Mouse (Mus musculus) neutrophil, adult 59 days (primary cell): ENCODE data around the gene 2310057M21Rik. TPM values are rescaled to one million over a fixed set of nuclear protein-coding genes. Genes with fewer than 3 reads are reported as not detected.

Source experiments
- total RNA-seq, 2 experiments: library from RNA; stranded (reverse); gene quantifications; 1 replicate in 1 of 2; 2 replicates in 1 of 2; pipeline ENCODE4 v1.2.4; 2023

Gene 2310057M21Rik
- 1 to 10 TPM; 3.8 to 9.9 TPM for total RNA-seq

DNA sequence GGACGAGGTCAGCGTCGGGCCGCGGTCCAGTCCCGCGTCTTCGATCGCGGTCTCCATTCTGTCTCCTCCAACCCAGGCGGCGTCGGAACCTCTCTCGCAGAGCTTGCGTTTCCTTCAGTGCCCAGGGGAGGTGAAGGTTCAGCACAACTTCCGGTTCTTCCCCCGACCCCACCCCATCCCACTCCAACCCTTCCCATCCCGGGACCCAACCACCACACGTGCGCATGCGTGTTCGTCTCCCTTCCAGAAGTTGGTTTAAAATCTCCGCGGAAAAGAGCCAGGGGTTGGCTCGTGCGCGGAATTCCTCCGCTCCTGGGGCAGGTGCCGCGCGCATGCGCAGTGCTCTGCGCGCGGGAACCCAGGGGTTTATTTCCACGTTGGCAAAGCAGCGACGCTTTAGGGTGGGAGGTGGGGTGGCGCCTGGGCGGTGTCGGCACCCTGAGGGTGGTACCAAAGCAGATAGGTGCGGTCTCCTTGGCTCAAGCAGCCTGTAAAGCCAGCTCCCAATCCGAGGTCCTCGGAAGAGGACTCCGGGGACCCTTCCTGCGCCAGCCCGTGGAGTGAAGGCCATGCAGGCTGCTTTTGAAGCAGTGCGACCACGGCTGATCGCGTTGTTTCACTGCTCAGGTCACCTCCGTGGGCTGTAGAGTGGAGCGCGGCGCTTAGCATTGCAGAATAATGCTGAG lies at the start of gene 2310057M21Rik:
Gene 2310057M21Rik, minus strand, starts transcription at position 145 of the 686 bp plus-strand sequence.

DNA sequence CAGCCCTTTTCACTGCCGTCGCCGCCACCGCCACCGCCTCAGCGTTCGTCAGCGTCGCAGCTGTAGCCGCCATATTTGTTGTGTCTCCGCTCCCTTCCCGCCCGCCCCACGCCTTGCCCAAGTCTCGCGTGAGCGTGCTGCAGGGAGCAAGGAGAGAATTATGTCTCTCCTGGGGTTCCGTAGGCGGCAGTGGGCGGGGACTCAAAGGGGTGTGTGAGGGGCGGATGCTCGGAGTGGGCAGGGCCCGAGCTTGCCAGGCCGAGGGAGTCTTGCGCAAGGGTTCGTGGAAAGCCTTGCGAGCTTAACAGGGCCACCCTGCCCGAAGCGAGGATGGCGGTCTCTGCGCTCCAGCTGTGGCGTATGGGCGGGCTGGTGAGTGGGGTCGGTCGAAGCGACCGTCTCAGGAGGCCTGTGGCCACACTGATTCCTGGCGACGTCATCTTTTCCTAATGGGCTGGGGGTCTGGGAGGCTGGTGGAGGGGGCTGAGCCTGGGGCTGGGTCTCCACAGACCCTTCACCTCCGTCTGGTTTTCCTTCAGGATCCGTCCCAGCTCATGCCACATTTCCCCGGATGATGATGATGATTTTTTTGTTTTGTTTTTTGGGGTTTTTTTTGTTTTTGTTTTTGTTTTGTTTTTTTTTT lies 48.0 kb upstream of the 2310057M21Rik start, which contains the start of the genes Ikzf5 and Acadsb:
Gene Ikzf5, minus strand, starts transcription at position 106 of the 643 bp plus-strand sequence.
Gene Acadsb, plus strand, starts transcription at position 186 of the 643 bp plus-strand sequence.

DNA sequence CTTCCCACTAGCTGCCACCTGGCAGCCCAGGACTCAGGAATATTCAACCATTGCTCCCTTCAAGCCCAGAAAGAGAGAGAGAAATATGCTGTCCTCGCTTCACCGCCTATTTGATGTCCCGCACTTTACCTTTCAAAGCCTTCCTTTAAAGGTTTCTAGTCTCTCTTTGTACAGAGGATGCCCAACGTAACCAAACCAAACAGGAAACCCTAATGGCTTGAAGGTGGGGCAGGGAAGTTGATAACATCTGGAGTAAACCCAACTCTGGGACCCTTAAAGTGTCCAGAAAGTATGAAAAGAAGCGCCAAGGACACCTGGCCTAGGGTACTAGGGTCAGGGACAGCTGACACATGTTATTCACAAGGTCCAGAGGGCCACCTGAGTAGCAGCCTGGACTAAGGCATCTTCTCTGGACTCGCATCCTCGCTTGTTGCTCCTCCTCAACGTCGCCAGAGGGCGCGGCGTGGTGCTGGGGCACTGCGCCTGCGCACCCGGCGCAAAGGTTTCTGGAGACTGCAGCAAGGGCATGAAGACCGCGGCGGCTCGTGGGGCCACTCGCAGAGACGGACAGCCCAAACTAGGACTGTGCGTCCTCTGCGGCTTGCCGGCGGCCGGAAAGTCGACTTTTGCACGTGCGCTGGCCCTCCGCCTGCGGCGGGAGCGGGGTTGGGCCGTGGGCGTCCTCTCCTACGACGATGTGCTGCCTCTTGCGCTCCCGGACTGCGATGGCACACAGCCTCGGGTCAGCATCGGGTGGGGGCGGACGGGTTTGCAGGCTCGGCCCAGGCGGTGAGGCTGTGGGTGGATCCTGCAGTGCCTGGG lies 8.3 kb upstream of the 2310057M21Rik start, which contains the start of gene Pstk:
Gene Pstk, plus strand, starts transcription at position 494 of the 822 bp plus-strand sequence.

DNA sequence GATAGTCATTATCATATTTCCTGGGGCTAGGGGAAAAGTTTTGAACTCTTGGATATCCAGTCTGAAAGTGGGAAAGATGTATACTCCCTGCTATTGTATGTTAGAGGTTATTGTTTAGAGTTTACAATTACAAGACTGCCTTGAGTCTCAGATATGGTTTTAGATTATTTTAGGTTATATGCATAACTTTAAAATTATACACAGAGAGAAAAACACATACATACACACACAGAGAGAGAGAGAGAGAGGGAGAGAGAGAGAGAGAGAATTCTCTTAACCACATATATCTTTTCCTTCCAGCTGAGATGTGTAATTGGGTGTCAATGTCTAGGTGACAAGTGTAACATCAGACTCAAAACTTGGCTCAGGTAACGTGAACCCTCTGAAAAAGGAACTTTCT lies 29.0 kb downstream of the 2310057M21Rik start, which contains the start of gene Fam24a:
Gene Fam24a, plus strand, starts transcription at position 301 of the 400 bp plus-strand sequence.

DNA sequence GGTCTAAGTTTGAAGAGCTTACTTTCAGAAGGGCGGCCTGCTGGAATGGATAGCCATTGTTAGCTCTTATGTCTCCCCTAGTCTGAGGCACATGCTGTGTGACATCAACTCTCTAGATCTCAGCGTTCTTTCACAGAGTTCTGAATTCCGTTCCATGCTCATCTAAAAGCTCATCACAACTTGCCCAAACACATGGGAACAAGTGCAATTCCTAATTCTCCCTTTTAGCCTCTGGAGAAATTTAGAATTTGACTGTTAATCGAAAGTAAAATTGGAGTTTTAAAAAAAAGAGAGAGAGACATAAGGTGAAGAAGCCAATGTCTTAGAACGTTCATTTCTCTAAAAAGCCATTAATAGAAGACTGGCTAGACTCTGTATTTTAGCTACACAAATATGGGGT lies 33.1 kb downstream of the 2310057M21Rik start, which contains the start of gene Fam24b:
Gene Fam24b, minus strand, starts transcription at position 101 of the 400 bp plus-strand sequence.

DNA sequence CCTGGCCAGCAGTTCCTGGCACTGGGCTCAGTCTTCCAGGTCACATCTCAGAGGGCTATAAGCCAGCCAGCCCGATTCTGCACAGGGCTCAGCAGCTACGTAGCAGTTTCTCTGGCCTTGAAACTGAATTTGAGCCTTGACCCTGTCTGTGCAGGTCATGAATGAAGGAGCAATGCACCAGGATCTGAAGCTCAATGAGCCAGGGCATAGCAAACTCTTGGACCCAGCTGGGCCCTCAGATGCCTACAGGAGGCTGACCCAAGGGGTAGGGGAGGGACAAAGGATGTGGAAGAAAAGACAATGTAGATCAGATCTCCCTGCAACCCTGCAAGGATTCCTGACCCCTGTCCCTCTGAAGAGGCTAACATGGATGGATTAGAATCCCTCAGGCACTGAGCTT lies 40.4 kb downstream of the 2310057M21Rik start, which contains the start of gene Cuzd1:
Gene Cuzd1, minus strand, starts transcription at position 101 of the 400 bp plus-strand sequence.

Other genes starting within 250 kb of the 2310057M21Rik start
- not detected for gene 4933402N03Rik, start 216.4 kb downstream of the 2310057M21Rik start, total RNA-seq
- not detected for gene 5430419D17Rik, start 188.4 kb downstream of the 2310057M21Rik start, total RNA-seq
- gene Cuzd1, start 40.5 kb downstream of the 2310057M21Rik start, total RNA-seq: not detected
- not detected for gene Fam24b, start 33.2 kb downstream of the 2310057M21Rik start, total RNA-seq
- not detected for gene Fam24a, start 28.9 kb downstream of the 2310057M21Rik start, total RNA-seq
- gene Pstk, start 8.4 kb upstream of the 2310057M21Rik start, total RNA-seq: 1 to 10 TPM; 5.3 to 5.5 TPM
- 10 to 100 TPM; 39.1 to 41.5 TPM for gene Ikzf5, start 47.8 kb upstream of the 2310057M21Rik start, total RNA-seq
- gene Acadsb, start 47.8 kb upstream of the 2310057M21Rik start, total RNA-seq: 10 to 100 TPM; 34.6 to 37.6 TPM
- not detected for gene Hmx3, start 180.1 kb upstream of the 2310057M21Rik start, total RNA-seq
- gene Hmx2, start 186.0 kb upstream of the 2310057M21Rik start, total RNA-seq: under 1 TPM in 1 of 2 experiments, not detected in 1; 0.44 TPM
- 10 to 100 TPM; 72.8 to 73.5 TPM for gene Bub3, start 197.5 kb upstream of the 2310057M21Rik start, total RNA-seq